Mouse (Mus musculus) cerebellum, adult (tissue): ENCODE data around the gene Drd4.
A peak's percentile ranks its signal among the peaks of the same experiment; 100 is the strongest.
"Not testable (repeated sequence)": the region's sequence is repeated elsewhere in the genome, so short reads cannot be mapped to it uniquely, and the experiment has no call there.

Source experiments
- ATAC-seq: cut with Nextera tagmentation; 2 replicates; pipeline ENCODE4 v1.9.2; 2017; ENCODE audit warnings: mild to moderate bottlenecking, moderate library complexity, mixed read lengths; ENCODE audit not compliant: insufficient number of reproducible peaks, low FRiP score, low TSS enrichment

The Drd4 gene

DNA sequence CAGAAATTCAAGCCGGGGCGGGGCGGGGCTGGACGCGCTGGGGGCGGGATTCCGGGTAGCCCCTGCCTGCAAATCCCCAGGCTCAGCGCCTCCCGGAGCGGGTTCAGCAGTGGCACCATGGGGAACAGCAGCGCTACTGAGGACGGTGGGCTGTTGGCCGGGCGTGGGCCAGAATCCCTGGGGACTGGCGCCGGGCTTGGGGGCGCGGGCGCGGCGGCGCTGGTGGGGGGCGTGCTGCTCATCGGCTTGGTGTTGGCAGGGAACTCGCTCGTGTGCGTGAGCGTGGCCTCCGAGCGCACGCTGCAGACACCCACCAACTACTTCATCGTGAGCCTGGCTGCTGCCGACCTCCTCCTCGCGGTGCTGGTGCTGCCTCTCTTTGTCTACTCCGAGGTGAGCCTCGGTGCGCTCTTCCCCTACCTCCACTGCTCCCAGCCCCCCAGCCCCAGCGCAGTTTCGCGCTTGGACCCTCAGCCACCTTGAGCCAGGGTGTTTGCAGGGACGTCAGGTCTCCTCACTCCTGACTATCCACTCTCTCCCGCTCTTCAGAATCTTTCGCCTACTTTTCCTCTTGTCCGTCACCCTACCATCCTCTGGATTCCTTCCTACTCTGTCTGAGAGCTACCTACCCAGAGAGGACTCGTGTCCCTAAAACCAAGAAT, at the start of gene Drd4:
TSS of gene Drd4 (plus strand) at position 86 of the 662 bp plus-strand sequence.
- no peak for ATAC-seq

DNA sequence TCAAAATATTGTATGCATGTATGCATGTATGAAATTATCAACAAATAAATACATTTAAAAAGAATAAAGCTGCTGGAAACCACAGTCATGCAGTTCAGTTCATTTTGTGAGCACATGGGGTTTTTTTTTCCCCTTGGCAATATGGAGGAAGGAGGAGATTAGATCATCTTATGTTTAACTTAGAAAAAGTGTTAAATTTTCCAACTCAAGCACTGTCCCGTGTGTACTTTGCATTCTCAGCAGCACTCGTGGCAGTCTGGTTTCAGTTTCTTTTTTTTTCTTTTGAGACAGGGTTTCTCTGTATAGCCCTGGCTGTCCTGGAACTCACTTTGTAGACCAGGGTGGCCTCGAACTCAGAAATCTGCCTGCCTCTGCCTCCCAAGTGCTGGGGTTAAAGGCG, 41.3 kb upstream of the Drd4 start:
- not testable (repeated sequence) for ATAC-seq

DNA sequence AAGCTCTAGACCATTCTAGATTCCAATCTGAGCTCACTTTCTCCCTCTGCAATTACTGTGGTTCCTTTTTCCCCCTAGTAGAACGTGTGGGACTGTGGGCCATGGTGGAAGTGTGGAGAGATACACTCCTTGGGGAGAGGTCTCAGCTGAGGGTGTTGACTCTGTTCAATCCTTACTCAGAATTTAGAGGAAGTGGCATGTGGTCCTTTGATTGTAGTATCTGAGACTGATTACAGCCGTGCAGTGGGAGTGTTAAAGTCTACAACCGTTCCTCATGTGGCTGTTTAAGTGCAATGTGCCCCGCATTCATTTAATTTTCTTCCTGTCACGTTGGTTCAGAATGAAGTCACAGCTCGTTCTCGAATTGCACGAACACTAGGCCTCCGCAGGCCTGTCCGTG, 35.6 kb upstream of the Drd4 start:
- ATAC-seq: no peak

DNA sequence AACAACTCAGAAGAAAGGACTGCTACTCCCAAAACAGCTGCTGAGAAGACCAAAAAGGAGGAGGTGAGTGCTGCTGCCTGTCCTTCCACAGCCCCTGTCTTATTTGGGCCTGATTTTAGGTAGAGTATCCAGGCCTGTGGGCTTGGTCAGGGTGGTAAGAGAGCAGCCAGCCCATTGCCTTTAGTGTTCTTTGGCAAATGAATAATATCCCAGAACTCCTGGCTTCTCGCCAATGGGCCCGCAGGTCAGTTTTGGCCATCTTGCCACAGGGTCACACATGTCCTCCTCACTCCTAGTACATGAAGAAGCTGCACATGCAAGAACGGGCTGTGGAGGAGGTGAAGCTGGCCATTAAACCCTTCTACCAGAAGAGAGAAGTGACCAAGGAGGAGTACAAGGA, 30.3 kb upstream of the Drd4 start:
- ATAC-seq: no peak

DNA sequence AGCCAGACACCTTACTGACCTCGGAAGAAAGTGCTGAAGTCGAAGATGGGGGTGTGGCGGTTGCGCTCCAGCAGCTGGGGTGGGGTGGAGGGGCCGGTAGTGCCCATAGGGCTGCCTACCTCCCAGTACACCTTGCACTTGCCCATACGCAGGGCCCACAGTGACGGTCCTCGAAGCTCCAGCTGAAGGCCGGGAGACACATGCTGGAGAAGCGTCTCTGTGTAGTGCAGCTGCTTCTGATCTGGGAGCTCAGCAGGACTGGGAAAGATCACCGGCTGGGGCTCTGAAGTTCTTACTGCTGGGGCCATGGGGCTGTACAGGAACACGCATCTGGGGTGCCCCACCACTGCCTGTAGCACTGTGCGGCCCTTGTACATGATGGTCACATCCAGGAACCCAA, 28.2 kb upstream of the Drd4 start:
- no peak for ATAC-seq

DNA sequence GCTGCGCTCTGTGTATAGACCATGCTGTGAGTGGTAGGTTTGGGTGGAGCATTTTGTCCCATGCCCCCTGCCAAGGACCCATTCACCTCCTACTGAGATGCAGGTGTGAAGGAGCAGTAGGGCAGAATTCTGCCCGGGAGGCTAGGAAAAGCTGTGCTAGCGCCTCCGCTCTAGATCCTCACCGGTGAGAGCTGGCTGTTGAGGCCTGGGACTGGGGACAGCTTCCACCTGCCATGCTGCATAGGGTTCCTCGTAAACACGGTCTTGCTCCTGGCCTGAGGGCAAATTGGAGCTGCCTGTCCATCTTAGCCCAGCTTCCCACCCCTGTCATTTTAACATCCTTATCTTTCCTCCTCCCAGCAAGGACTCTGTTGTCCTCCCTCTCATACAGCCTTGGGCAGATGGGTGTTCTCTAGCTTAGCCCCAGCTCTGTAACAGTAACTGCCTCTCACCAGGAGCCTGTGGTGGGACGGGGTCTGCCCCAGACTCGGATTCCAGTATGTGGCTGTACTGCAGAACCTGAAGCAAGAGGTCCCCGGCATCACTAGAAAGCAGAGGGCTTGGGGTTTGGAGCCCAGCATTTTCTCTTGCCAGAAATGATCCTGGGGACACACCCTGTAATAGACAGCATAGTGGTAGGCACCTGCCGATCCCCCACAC, 27.6 kb upstream of the Drd4 start:
- no peak for ATAC-seq

DNA sequence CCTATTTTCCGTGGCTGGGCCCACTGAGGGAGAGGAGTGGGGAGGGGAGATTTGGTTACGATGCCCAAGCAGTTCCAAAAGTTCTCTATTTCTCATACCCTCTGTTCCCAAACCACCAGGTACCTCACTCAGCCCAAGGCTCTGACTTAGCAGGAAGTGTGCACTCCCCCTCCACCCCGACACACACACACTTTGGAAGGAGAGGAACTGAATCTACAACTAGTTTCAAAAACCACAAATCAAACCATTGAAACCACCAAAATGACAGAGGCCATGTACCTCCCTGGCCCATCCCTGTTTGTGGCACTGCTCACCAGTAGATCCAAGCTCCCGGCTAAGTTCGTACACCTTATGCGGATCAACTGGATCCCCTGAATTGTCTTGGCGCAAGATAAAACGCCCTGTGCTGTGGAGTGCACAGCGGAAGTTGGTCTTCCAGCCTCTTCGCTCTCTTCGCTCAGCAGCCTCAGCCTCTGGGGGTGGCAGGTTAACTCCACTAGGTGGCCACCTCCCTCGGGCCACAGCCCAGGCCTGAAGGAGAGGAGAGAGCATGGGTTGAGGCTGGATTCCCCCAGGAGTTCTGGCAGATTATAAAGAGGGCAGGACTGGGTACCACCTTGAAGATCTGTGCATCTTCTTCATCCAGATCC, 26.9 kb upstream of the Drd4 start:
- peak; percentile 41; the same call in 1 of the 2 replicates for ATAC-seq

DNA sequence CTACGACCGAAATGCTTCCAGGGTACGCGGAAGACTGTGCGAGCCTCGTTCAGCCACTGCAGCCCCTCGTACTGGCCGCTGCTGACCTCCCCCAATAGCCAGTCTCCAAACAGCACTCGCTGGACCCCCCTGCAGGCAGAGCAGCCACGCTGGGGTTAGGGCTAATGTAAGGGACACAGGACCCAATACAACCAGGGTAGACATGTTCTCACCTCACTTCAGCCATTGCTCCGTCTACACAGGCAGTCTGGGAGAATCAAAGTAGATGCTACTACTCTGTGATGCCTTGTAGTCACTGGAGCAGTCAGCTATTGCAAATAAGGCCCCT, 26.4 kb upstream of the Drd4 start:
- no peak for ATAC-seq

DNA sequence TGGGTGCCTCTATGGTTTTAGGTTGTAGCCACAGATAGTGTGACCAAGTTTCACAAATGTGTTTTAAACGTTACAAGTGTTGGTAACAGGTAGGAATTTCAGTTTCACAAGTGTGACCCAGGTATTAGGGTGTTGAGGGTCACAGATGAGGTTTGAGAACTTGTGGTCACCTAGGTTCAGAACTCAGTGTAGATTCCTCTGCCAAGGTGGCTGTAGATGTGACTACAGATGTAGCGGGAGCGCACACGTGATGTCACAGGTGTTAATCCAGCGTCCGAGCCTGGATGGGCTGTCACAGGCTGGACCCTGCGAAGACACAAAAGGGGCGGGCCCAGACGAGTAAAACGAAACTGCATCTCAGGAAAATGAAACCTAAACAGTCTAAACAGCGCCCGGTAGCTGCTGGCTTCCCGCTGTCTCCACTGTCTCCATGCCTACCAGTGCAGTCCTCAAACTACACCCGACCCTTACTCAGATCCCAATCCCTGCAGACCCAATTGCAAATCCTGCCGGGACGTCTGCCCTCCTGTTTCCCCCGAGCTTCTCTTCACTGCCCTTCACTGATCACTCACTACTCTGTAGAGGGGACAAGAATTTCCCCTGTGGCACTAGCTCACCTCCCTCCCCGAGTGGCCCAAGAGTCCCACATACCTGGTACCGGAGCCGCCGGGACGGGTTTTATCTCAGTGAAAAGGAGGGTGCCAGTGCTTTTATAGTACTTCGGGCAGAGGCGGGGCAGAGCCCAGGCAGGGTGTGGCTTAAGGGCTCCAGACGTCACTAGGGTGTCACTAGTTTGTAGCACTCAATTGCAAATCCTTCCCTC, 25.9 kb upstream of the Drd4 start, which contains the start of gene Irf7:
TSS of gene Irf7 (minus strand) at position 743 of the 823 bp plus-strand sequence.
- ATAC-seq: peak; percentile 59; the same call in 1 of the 2 replicates

DNA sequence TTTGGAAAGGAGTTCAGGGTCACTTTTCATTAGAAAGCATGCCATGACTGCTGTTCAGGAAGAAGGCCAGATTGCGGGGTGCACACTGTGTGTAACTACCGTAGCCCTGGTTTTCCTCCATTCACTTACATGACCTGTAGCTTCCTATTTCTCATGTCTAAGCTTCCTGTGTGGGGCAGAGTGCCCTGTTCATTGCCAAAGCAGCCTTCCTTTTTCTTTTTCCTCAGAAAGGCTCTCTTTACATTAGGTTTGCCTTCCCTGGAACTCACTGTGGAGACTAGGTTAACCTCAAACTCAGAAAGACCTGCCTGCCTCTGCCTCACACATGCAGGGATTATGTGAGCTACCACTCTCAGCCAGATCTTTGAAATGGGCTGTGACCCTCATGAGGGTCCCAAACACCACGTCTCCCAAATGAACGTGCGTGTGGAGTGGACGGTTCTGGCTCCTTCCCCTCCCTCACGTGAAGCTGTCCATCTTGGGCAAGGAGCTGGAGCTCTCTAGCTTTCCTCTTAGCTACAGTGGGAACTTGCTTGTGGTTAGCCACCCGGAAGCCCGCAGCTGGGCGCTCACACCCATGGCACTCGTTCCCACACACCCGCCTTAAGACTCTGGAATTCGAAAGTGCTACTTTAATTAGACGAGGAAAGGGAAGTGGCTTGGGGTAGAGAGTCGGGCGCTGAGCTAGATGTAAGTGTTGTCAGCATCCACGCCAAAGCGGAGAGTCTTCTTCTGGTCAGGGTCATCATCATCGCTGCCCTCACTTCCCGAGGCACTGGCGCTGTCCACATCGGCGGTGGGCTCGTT, 23.1 kb upstream of the Drd4 start:
- ATAC-seq: no peak

DNA sequence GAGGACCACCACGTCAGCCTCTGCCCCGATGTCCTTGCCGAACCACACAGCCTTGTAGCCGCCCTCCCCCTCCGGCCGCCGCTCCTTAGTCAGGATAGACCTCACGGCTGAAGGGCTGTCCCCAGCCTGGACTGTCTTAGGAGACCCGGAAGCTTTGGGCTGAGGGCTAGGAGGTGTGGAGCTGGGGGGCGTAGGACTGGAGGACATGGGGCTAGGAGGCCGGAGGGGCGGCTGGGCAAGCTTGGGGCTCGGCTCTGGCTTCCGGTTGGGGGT, 22.6 kb upstream of the Drd4 start:
- ATAC-seq: no peak

DNA sequence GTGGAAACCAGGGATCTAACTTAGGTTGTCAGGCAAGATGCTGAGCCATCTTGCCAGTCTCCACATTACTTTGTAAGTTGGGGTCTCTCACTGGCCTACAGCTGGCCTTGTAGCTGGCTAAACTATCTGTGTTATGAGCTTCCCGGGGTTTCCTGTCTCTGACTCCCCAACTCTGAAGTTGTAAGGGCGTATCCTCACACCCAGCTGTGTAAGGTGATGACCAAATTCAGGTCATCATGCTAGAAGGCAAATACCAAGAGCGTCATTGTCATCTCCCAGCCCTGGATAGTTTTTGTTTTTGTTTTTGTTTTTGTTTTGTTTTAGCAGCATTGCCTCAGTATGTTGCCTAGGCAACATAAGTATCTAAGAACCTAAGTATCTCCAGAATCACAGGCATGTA, 21.2 kb upstream of the Drd4 start:
- ATAC-seq: no peak

DNA sequence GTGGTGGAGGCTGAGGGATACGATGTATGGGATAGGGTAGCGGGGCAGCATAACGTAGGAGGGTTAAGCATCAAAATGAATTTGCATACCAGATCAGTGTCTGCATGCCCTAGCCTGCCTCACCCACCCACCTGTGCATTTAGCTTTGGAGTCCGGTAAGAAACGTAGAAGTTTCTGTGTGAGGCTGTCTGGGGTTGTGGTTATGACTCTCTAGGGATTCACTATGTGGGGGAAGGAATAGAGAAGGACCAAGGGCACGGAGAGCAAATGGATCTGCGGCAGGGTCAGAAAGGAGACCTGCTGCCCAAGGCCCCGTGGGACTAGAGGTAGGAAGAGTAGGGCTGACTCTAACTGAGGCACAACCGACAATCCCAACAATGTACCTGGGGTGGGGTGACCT, 16.4 kb upstream of the Drd4 start:
- no peak for ATAC-seq

DNA sequence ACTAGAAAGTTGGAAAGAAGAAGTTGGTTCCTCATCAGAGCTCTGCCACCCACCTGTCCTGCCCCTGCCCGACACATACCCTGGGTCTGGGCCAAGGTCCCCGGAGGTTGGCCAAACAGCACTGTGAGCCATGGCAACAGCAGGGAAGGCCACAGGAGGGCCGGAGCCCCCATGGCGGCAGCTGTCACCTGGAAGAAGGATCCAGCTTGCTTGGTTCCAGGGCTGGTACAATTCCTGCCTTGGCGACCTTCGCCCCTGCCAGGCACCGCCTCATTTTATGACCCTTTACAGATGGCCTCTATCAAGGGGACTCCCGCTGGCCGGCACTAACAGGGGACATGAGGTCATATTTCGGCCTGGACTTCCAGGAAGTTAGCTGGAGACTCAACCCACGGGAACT, 15.3 kb upstream of the Drd4 start, which contains the start of gene Cdhr5:
TSS of gene Cdhr5 (minus strand) at position 241 of the 400 bp plus-strand sequence.
- ATAC-seq: no peak

DNA sequence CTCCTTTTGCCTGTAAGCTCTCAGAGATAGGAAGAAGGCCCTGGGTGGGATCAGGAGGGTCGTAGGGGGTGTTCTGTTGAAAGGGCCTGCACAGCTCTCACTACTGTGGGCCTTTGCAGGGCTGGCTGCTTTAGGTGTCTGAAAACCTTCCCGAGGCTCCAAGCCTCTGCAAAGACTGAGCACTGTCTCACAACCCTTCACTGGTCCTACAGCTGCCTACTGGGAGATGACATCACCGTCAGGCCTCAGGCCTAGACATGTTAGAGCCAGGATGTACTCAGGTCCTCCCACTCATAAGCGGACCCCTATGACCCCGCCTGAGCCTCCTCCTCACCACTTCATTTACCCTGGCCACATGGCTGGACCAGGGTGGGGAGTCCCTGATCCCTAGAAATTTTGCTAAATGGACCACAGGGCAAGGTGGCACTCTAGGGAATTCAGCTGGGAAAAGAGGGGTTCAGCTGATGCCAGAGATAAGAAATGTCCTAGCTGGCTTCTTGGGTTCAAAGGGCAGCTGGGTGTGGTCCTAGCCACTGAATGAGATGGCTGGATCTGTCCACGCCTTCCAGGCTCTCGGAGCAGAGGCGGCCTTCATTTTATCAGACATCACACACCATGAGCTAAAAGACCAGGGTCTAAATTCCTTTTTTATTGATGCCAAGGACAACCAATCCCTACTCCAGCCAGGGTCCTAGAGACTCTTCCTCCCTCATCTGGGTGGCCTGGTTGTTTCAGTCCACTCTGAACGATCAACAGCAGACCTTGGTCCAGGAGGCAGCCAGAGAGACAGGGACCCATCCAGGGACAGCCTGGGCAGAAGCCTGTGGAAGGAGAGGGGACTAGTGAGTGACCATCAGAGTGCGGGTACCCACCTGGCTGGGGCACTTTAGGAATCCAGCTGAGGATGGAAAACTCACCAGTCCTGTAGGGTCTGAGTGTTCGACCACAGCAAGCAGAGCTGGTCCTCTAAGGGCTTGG, 13.8 kb upstream of the Drd4 start:
- ATAC-seq: no peak

DNA sequence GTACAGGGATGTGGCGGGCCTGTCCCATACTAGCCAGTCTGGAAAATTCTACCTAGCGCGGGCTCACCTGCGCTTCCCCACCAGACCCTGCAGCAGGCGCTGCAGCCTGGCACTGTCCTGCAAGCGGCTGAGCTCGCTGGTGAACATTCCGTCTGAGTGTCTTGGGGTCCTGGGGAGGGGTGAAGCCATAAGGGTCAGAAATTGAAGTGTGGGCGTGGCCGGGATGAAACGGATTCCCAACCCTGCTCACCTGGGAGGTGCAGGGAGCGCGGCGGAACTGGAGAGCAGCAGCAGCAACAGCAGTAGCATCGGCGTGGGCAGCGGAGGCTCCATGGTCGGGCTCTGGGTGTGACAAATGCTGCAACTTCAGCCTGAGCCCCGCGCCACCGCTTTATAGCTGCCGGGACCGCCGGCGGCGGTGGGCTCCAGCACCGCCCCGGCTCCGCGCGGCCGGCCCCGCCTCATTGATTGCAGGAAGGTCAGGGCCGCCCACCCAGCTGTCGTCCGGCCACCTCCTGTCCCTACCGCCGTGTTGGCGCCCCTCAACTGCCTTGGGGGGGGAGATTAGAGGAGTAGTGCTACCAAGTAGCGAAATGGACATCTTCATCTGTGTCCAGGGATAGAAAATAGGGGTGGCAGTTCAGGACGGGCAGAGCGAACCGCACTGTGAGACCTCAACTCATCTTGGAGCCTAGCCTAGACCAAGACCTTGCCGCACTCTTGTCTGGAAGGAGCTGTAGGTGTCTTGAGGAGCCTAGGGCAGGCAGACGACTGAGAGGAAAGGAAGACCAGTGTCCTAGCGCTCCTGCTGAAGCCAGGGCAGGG, 12.8 kb upstream of the Drd4 start, which contains the start of gene Sct:
TSS of gene Sct (minus strand) at position 368 of the 825 bp plus-strand sequence.
- ATAC-seq: peak; percentile 68; the same call in 1 of the 2 replicates

DNA sequence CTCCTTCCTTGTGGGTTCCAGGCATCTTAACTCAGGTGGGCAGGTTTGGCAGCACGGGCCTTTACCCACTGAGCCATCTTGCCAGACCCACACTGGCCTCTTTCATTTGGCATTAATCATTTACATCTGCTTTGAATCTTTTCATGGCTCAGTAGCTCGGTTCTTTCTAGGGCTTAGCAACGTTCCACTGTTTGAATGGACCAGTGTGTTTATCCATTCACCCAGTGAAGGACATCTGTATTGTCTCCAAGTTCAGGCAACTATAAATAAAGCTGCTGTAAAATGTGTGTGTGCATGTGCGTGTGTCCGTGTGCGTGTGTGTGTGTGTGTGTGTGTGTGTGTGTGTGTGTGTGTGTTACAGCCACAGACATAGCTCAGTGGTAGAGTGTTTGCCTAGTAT, 10.4 kb upstream of the Drd4 start:
- ATAC-seq: no peak

DNA sequence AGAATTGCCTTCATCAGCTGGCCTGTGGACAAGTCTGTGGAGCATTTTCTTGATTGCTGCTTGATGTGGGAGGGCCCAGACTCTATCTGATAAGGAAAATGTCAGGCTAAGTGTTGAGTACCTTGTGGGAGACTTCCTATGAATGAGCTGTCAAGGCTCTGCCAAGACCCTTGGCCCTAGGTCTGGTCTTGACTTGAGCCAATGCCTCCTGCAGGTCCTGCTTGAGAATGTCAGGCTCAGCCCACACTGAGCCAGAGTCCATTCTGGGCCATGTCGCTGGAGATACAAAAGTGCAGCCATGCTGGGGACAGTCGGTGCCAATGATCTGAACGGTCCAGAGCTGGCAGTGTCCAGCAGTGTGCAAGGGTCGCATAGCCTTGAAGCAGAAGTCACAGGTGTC, 9.1 kb upstream of the Drd4 start:
- ATAC-seq: no peak
